Mouse (Mus musculus) liver, embryonic 11.5 days (tissue): Measurements from ENCODE around the gene Vmn1r4. TPM values are rescaled to one million over a fixed set of nuclear protein-coding genes. Genes with fewer than 3 reads are reported as not detected.

Source experiments
- ATAC-seq: fragments of 200-750 bp; cut with Nextera tagmentation; replicated peaks from 2 replicates; pipeline ENCODE4 v1.8.0; 2017; ENCODE audit warnings: moderate number of reproducible peaks, mild to moderate bottlenecking, moderate TSS enrichment, moderate library complexity; ENCODE audit not compliant: low FRiP score
- DNase-seq: peaks from one replicate; pipeline ENCODE4 v3.0.0-alpha.2; 2017; ENCODE audit warnings: low spot score
- H3K27ac ChIP-seq: fragments of 300-500 bp; sonication (generic); 2 replicates; pipeline ENCODE4 v1.5.1; 2014; ENCODE audit warnings: mild to moderate bottlenecking, low read depth, low read length, control low read depth
- H3K27me3 ChIP-seq: fragments of 300-500 bp; sonication (generic); replicated peaks from 2 replicates; pipeline ENCODE4 v1.6.1; 2014; ENCODE audit warnings: low read length, mixed read lengths; ENCODE audit not compliant: control insufficient read depth, insufficient read depth
- H3K36me3 ChIP-seq: fragments of 300-500 bp; sonication (generic); 2 replicates; pipeline ENCODE4 v1.6.1; 2014; ENCODE audit warnings: mild to moderate bottlenecking, low read length, moderate library complexity, mixed read lengths; ENCODE audit not compliant: control insufficient read depth, insufficient read depth
- H3K4me1 ChIP-seq: fragments of 300-500 bp; sonication (generic); replicated peaks from 2 replicates; pipeline ENCODE4 v1.6.1; 2014; ENCODE audit warnings: low read length, mixed read lengths; ENCODE audit not compliant: control insufficient read depth, insufficient read depth
- H3K4me2 ChIP-seq: fragments of 300-500 bp; sonication (generic); 2 replicates; pipeline ENCODE4 v1.6.1; 2014; ENCODE audit warnings: mild to moderate bottlenecking, control low read depth, moderate library complexity
- H3K4me3 ChIP-seq: fragments of 300-500 bp; sonication (generic); 2 replicates; pipeline ENCODE4 v1.5.1; 2014; ENCODE audit warnings: low read depth, low read length, control low read depth
- H3K9ac ChIP-seq: fragments of 300-500 bp; sonication (generic); 2 replicates; pipeline ENCODE4 v1.6.1; 2014; ENCODE audit warnings: low read depth, low read length, control low read depth
- H3K9me3 ChIP-seq: fragments of 300-500 bp; sonication (generic); 2 replicates; pipeline ENCODE4 v1.6.1; 2016; ENCODE audit warnings: low read length, inconsistent platforms, mixed read lengths; ENCODE audit not compliant: control insufficient read depth
- WGBS: fragments of 180-500 bp; shearing (Covaris S2); extraction: QIAGEN DNeasy Blood & Tissue Kit; methylation state at CpG from one replicate; pipeline ENCODE4 v1.1.7; 2014; 5-methylcytosine and 5-hydroxymethylcytosine counted together
- polyA plus RNA-seq: library from polyadenylated mRNA; unstranded; fragments of >200 nt; fragmentation: Nextera tagmentation; extraction: Ambion mirVana; gene quantifications from 2 replicates; pipeline ENCODE4 v1.2.1, GENCODE M21; 2014

Gene Vmn1r4
- polyA plus RNA-seq = 0.18 and 0.57 TPM in 2 replicates

DNA sequence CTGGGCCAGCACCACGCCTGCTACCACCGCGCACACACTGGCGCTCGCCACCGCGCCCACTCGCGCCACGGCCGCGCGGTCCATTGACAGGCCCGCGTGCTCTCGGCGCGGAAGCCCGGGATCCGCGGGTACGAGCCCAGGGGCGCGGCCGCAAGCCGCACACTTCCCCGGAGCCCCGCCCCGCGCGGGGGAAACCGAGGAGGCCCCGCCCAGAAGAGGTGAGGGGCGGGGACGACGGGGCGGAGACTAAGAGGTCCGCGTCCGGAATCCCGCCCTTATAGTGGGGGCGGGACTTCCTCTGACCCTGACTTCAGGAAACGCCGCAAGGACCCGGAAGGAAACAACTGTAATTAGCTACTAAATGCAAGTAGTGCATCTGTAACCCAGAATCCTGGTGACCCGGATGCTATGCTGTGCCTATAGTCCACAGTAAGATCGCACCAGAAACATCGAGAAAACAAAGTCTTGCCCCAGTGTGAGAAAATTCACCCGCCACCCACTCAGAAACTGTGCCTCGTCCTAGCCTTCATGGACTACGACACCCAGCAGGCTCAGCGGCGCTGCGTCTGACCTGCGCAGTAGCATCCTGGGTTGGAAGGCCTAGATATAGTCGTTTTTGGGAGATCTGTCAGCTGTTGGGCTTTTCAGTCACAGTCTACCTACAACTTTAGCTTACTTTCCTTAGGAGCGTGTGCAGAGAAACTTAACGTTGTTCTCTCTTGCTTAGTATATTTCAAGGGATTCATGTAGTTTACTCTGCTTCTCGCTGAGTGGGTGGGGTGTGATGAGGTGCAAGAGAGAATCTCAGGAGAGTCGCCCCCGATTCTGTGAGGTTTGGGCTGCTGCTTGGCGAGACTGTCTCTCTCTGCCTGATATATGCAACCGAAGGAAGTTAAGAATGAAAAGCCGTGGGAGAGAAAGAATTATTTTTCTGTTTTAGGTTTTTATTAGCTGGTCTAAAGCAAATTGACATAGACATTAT is at the start of gene Vmn1r4, which contains the start of gene Nt5c3:
Gene Vmn1r4, plus strand, starts transcription at position 290 of the 982 bp plus-strand sequence.
Gene Nt5c3, minus strand, starts transcription at position 207 of the 982 bp plus-strand sequence.
- H3K9ac ChIP-seq = peak within 1 kb of the TSS; percentile 94
- ATAC-seq (peak; percentile 88), DNase-seq (peak; percentile 91)
- peaks cover 15% of the 10 kb centered on the region for H3K4me1 ChIP-seq
- peak within 1 kb of the TSS; percentile 90 for H3K27ac ChIP-seq
- H3K27me3 ChIP-seq = no peaks in the 10 kb centered on the region
- 3% methylated on average over 59 of the region's 64 CpGs for WGBS
- no peaks in the 10 kb centered on the region for H3K36me3 ChIP-seq
- no peaks in the 10 kb centered on the region for H3K9me3 ChIP-seq
- peak within 1 kb of the TSS; percentile 87 for H3K4me3 ChIP-seq
- peak within 1 kb of the TSS; percentile 72 for H3K4me2 ChIP-seq

DNA sequence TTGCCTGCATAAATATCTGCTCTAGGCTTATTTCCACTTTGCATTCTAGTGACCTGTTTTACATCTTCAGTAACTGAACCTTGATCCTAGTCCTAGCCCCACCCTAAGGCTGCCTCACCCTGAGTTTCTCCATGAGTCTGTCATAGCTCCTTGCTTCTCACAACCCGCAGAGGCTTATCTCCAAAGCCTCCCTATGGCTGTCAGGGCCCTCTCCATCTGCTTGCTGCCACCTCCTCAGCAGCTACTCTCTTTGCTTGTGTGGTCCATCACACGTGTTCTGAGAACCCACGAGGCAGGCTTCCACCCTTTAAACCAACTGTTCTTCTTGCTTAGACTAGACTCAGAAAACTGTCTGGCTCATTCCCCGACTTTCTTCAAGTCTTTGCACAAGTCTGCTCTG is 46.9 kb upstream of the Vmn1r4 start:
- Histone ChIP-seq H3K9ac (no peak overlapping the region), H3K4me1 (peaks cover 12% of the 10 kb centered on the region), H3K27ac (no peak overlapping the region), H3K4me3 (no peak overlapping the region), H3K9me3 (no peaks in the 10 kb centered on the region), H3K4me2 (no peak overlapping the region), H3K36me3 (peaks cover 8% of the 10 kb centered on the region; the same call in 1 of the 2 replicates), H3K27me3 (no peaks in the 10 kb centered on the region)
- peak; percentile 65 for ATAC-seq
- WGBS = 59% methylated on average over 4 of the region's 4 CpGs
- DNase-seq = no peak

DNA sequence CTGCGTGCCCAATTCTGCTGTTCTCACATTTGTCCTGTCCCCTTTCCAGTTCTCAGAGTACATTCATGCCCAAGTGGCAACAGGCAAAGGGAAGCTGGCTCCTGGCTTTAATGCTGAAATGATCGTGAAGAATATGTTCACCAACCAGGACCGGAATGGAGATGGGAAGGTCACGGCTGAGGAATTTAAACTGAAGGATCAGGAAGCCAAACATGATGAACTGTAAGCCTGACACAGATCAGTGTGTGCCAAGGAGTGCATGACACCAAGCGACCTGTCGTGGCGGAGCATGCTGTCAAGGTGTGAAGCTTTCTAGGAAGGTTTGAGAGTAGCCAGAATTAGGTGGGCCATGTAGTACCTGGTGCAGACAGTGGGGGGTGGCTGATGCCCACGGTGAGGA is 45.8 kb upstream of the Vmn1r4 start:
- 93% methylated on average over 8 of the region's 8 CpGs for WGBS
- H3K4me1 ChIP-seq = peaks cover 12% of the 10 kb centered on the region
- ATAC-seq (no peak), DNase-seq (no peak)
- H3K36me3 ChIP-seq = peaks cover 15% of the 10 kb centered on the region; the same call in 1 of the 2 replicates
- no peaks in the 10 kb centered on the region for H3K27me3 ChIP-seq
- no peak overlapping the region for H3K4me2 ChIP-seq
- no peaks in the 10 kb centered on the region for H3K9me3 ChIP-seq
- no peak overlapping the region for H3K27ac ChIP-seq
- H3K4me3 ChIP-seq = no peak overlapping the region
- H3K9ac ChIP-seq = no peak overlapping the region

DNA sequence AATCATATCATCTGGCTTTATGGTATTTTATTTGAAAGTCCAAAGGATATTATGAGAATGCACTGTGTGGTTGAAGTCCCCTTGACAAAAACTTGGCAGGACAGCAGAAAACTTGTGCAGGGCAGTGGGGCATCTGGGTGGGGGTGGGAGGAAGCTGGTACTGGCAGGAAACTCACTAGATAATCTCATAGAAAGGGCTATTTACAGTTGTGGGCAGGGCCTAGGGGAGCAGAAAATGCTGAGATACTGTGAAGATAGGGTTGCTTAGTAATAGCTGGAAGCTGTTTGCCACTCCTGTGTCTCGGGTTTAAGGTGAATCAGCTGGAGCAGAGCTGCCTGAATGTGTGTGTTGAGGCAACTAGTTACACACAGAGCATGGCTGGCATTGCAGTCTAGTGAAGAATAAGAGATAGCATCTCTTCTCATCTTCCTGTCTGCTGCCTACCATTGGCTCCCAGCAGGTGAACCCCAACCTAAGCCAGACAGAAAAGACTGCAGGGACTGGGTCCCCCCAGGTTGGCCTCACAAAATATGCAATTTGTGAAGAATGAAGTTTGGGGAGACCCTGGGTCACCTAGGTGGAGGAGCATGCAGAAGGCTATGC is 44.4 kb upstream of the Vmn1r4 start:
- no peak overlapping the region for H3K27ac ChIP-seq
- H3K27me3 ChIP-seq = no peaks in the 10 kb centered on the region
- no peaks in the 10 kb centered on the region for H3K9me3 ChIP-seq
- H3K4me2 ChIP-seq = peak overlapping the region; percentile 13; the same call in 1 of the 2 replicates
- H3K4me1 ChIP-seq = peaks cover 12% of the 10 kb centered on the region
- peaks cover 25% of the 10 kb centered on the region; the same call in 1 of the 2 replicates for H3K36me3 ChIP-seq
- DNase-seq (no peak), ATAC-seq (peak; percentile 75)
- H3K9ac ChIP-seq = no peak overlapping the region
- H3K4me3 ChIP-seq = no peak overlapping the region
- 13% methylated on average over 1 of the region's 1 CpGs for WGBS

DNA sequence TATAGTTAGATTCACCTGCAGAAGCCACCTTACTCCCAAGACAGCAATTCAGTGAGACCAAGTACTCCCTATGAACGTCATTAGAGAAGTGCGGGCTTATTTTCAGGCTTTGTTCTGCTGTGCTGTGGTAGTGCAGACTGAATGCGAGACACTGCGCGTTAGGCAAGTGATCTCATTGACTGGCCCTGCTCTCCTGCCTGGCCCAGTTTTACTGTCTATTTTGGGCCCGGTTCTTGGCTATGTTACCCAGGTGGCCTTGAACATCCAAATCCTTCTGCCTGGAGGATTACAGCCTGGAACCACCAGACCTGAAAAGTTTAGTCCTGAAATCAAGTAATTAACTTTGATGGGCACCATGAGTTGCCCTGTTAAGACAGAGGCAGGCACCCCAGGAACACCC is 35.3 kb upstream of the Vmn1r4 start:
- peaks cover 36% of the 10 kb centered on the region for H3K36me3 ChIP-seq
- 95% methylated on average over 6 of the region's 6 CpGs for WGBS
- no peak for DNase-seq
- H3K9me3 ChIP-seq = no peaks in the 10 kb centered on the region
- no peaks in the 10 kb centered on the region for H3K27me3 ChIP-seq
- no peak overlapping the region for H3K4me3 ChIP-seq
- no peak overlapping the region for H3K9ac ChIP-seq
- no peak for ATAC-seq
- no peaks in the 10 kb centered on the region for H3K4me1 ChIP-seq
- no peak overlapping the region for H3K27ac ChIP-seq
- H3K4me2 ChIP-seq = no peak overlapping the region

DNA sequence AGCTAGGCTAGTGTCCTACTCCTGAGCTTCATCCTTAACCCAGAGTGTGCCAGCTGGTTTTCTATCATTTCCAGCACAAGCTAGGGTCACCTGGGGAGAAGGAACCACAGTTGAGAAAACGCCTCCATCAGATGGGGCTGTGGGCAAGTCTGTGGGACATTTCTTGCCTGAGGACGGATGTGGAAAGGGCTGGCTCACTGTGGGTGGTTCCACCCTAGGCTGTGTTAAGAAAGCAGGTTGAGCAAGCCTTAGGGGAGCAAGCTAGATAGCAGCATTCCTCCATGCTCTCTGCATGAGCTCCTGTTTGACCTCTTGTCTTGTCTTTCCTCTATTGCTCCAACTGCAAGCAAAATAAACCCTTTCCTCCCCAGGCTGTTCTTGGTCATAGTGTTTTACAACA is 33.1 kb upstream of the Vmn1r4 start:
- Histone ChIP-seq H3K27ac (no peak overlapping the region), H3K4me3 (no peak overlapping the region), H3K9ac (no peak overlapping the region), H3K27me3 (no peaks in the 10 kb centered on the region), H3K9me3 (no peaks in the 10 kb centered on the region), H3K4me1 (no peaks in the 10 kb centered on the region), H3K36me3 (peaks cover 30% of the 10 kb centered on the region), H3K4me2 (no peak overlapping the region)
- 69% methylated on average over 2 of the region's 2 CpGs for WGBS
- no peak for ATAC-seq
- no peak for DNase-seq

GRCm38 (mm10) chr6:56899601-56900000 is 24.2 kb upstream of the Vmn1r4 start:
- H3K36me3 ChIP-seq = peaks cover 2% of the 10 kb centered on the region; the same call in 1 of the 2 replicates
- no peak overlapping the region for H3K27ac ChIP-seq
- ATAC-seq (no peak), DNase-seq (no peak)
- H3K4me2 ChIP-seq = no peak overlapping the region
- no peaks in the 10 kb centered on the region for H3K27me3 ChIP-seq
- no peaks in the 10 kb centered on the region for H3K9me3 ChIP-seq
- no peak overlapping the region for H3K4me3 ChIP-seq
- H3K9ac ChIP-seq = no peak overlapping the region
- 80% methylated on average over 3 of the region's 3 CpGs for WGBS
- H3K4me1 ChIP-seq = peaks cover 33% of the 10 kb centered on the region

GRCm38 (mm10) chr6:56901336-56901735 is 22.5 kb upstream of the Vmn1r4 start:
- no peaks in the 10 kb centered on the region for H3K27me3 ChIP-seq
- no peaks in the 10 kb centered on the region for H3K9me3 ChIP-seq
- H3K36me3 ChIP-seq = no peaks in the 10 kb centered on the region
- H3K9ac ChIP-seq = no peak overlapping the region
- H3K4me3 ChIP-seq = peak overlapping the region; percentile 31; the same call in 1 of the 2 replicates
- DNase-seq (no peak), ATAC-seq (no peak)
- peak overlapping the region; percentile 63 for H3K4me2 ChIP-seq
- peaks cover 45% of the 10 kb centered on the region for H3K4me1 ChIP-seq
- WGBS = 60% methylated on average over 3 of the region's 3 CpGs
- H3K27ac ChIP-seq = no peak overlapping the region
